Mouse (Mus musculus): Measurements from ENCODE around the gene Svs5. TPM values are rescaled to one million over a fixed set of nuclear protein-coding genes. Genes with fewer than 3 reads are reported as not detected.

Svs5 gene
- total RNA-seq, 1 experiment: not detected

DNA sequence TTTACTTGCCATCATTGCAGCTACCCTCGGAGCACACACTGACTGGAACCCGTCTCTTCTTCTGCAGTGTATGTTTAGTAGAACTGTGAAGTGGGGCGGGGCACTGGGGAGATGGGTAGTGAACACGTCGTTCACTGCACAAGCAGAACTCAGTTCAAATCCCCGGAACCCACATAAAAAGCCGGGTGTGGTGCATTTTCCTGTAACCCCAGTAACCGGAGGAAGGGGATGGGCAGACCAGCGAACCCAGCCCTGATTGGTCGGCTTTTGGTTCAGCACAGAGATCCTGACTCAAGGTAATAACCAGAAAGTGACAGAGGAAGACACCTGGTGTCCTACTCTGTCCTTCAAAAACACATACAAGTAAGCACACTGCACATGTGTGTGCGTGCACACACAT lies 20.8 kb downstream of the Svs5 start:
- Histone ChIP-seq H3K9me3 (ENCODE audit: control insufficient read depth, insufficient read depth, low read depth, low read length) (0 out of 2 replicates have a peak, but pooled peaks cover 1% of the 10 kb centered on the region), H3K36me3 (ENCODE audit: control insufficient read depth, insufficient read depth, low read length, poor library complexity, severe bottlenecking) (no peaks in the 10 kb centered on the region), H3K9ac (ENCODE audit: insufficient read depth, low read depth, low read length, poor library complexity, severe bottlenecking) (no peak overlapping the region), H3K4me1 (ENCODE audit: control insufficient read depth in 2 of 2, insufficient read depth in 2 of 2, low read length in 2 of 2, poor library complexity in 1 of 2) (no peaks in the 10 kb centered on the region), H3K27ac (ENCODE audit: insufficient read depth, low read depth, low read length, poor library complexity, severe bottlenecking) (no peak overlapping the region), H3K4me3 (ENCODE audit: insufficient read depth in 1 of 2, low read depth in 1 of 2, low read length in 2 of 2, poor library complexity in 1 of 2, severe bottlenecking in 1 of 2) (no peak overlapping the region)
- no peak for DNase-seq (ENCODE audit: low read depth, low spot score)
- in situ Hi-C loops (cut with MboI; ENCODE audit: low sequenced_read_pairs in 2 of 2, unreplicated experiment in 2 of 2): no loop called here
- TF ChIP-seq MAFK (IDR thresholded peaks at IDR 0.05; ENCODE audit: insufficient read depth, low read depth, low read length): no peak
- no peak for TF ChIP-seq CHD2 (IDR thresholded peaks at IDR 0.05; ENCODE audit: low read depth, low read length)
- TF ChIP-seq ZC3H11A (IDR thresholded peaks at IDR 0.05; ENCODE audit: borderline replicate concordance, low read depth, low read length): no peak
- no peak for TF ChIP-seq HCFC1 (IDR thresholded peaks at IDR 0.05; ENCODE audit: borderline replicate concordance, insufficient read depth, low read length)
- TF ChIP-seq ZNF384 (IDR thresholded peaks at IDR 0.05; ENCODE audit: low read depth, low read length): no peak

DNA sequence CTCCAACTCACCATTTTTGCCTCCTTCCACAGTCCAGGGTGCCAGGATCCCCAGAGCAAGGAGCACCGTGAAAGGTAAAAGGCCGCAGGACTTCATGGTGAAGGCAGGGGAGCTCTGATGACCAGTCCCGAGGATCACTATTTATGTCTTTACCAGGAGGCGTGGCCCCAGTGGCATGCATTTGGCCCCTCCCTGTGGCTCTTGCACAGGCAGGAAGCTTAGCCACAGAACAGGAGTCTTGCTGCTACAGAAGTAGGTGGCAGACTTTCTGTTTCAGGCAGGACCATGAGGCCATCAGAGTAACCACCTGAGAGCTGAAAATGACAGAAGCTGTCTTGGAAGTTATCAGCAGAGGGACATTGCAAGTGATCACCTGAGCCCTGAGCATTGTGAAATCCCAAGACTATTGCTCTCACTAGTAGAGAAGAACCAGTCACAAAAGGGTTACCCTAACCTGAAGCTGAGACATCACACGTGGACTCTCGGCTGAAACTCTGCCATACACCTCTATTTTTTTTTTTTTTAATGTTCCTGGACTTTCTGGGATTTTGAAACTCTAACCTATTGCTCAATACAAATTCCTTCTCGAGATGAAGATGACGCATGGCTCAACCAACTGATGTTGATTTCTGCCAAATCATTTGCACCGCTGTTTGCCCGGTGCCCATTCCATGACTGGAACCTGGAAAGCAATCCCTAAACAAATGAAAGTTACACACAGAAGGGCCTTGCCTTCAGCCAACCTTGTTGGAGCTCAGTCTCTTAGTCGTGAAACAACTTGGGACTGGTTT lies 23.8 kb downstream of the Svs5 start:
- no peak for DNase-seq (ENCODE audit: low read depth, low spot score)
- Histone ChIP-seq H3K4me1 (ENCODE audit: control insufficient read depth in 2 of 2, insufficient read depth in 2 of 2, low read length in 2 of 2, poor library complexity in 1 of 2) (no peaks in the 10 kb centered on the region), H3K4me3 (ENCODE audit: insufficient read depth in 1 of 2, low read depth in 1 of 2, low read length in 2 of 2, poor library complexity in 1 of 2, severe bottlenecking in 1 of 2) (no peak overlapping the region), H3K9me3 (ENCODE audit: control insufficient read depth, insufficient read depth, low read depth, low read length) (peaks cover 4% of the 10 kb centered on the region; the same call in 1 of the 2 replicates), H3K36me3 (ENCODE audit: control insufficient read depth, insufficient read depth, low read length, poor library complexity, severe bottlenecking) (no peaks in the 10 kb centered on the region), H3K27ac (ENCODE audit: insufficient read depth, low read depth, low read length, poor library complexity, severe bottlenecking) (no peak overlapping the region), H3K9ac (ENCODE audit: insufficient read depth, low read depth, low read length, poor library complexity, severe bottlenecking) (no peak overlapping the region)
- no peak for TF ChIP-seq MAFK (IDR thresholded peaks at IDR 0.05; ENCODE audit: insufficient read depth, low read depth, low read length)
- no peak for TF ChIP-seq CHD2 (IDR thresholded peaks at IDR 0.05; ENCODE audit: low read depth, low read length)
- TF ChIP-seq ZC3H11A (IDR thresholded peaks at IDR 0.05; ENCODE audit: borderline replicate concordance, low read depth, low read length): no peak
- in situ Hi-C loops (cut with MboI; ENCODE audit: low sequenced_read_pairs in 2 of 2, unreplicated experiment in 2 of 2): no loop called here

DNA sequence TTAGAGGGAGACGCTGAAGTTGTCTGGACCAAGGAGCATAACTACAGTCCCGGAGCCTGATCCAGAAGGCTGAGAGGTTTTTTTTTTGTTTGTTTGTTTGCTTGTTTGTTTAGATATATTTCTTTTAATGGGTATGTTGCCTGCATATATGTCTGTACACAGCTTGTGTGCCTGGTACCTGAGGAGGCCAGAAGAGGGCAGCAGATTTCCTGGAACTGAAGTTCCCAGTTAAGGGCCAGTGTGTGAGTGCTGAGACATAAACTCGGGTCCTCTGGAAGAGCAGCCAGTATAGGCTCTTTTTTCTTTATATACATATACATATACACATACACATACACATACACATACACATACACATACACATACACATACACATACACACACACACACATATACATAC lies 25.8 kb downstream of the Svs5 start:
- Histone ChIP-seq H3K4me1 (ENCODE audit: control insufficient read depth in 2 of 2, insufficient read depth in 2 of 2, low read length in 2 of 2, poor library complexity in 1 of 2) (no peaks in the 10 kb centered on the region), H3K27ac (ENCODE audit: insufficient read depth, low read depth, low read length, poor library complexity, severe bottlenecking) (no peak overlapping the region), H3K9ac (ENCODE audit: insufficient read depth, low read depth, low read length, poor library complexity, severe bottlenecking) (no peak overlapping the region), H3K4me3 (ENCODE audit: insufficient read depth in 1 of 2, low read depth in 1 of 2, low read length in 2 of 2, poor library complexity in 1 of 2, severe bottlenecking in 1 of 2) (no peak overlapping the region), H3K9me3 (ENCODE audit: control insufficient read depth, insufficient read depth, low read depth, low read length) (peaks cover 8% of the 10 kb centered on the region; the same call in 1 of the 2 replicates), H3K36me3 (ENCODE audit: control insufficient read depth, insufficient read depth, low read length, poor library complexity, severe bottlenecking) (no peaks in the 10 kb centered on the region)
- in situ Hi-C loops (cut with MboI; ENCODE audit: low sequenced_read_pairs in 2 of 2, unreplicated experiment in 2 of 2): no loop called here
- DNase-seq (ENCODE audit: low read depth, low spot score): no peak
- TF ChIP-seq ZC3H11A (IDR thresholded peaks at IDR 0.05; ENCODE audit: borderline replicate concordance, low read depth, low read length) (no peak), MAFK (IDR thresholded peaks at IDR 0.05; ENCODE audit: insufficient read depth, low read depth, low read length) (no peak), HCFC1 (IDR thresholded peaks at IDR 0.05; ENCODE audit: borderline replicate concordance, insufficient read depth, low read length) (no peak), CHD2 (IDR thresholded peaks at IDR 0.05; ENCODE audit: low read depth, low read length) (no peak), ZNF384 (IDR thresholded peaks at IDR 0.05; ENCODE audit: low read depth, low read length) (no peak)

DNA sequence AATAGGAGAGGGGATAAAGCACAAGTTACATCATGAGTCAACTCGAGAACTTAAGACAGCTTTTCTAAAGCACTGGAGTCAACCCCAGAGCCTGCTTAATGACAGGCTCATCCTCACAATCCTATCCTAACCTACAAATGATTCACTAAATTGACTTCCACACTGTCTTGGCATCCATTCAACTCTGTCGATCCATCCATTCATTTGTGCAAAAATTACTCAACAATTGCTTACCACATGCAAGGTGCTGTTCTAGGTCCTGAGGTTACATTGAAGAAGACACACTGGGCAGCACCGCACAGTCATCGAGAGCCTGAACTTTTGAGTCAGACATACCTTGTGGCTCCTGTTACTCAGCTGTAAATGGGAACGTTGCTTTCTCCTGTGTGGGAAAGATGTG lies 26.5 kb downstream of the Svs5 start:
- in situ Hi-C loops (cut with MboI; ENCODE audit: low sequenced_read_pairs in 2 of 2, unreplicated experiment in 2 of 2): no loop called here
- Histone ChIP-seq H3K36me3 (ENCODE audit: control insufficient read depth, insufficient read depth, low read length, poor library complexity, severe bottlenecking) (no peaks in the 10 kb centered on the region), H3K9me3 (ENCODE audit: control insufficient read depth, insufficient read depth, low read depth, low read length) (peaks cover 8% of the 10 kb centered on the region; the same call in 1 of the 2 replicates), H3K4me3 (ENCODE audit: insufficient read depth in 1 of 2, low read depth in 1 of 2, low read length in 2 of 2, poor library complexity in 1 of 2, severe bottlenecking in 1 of 2) (no peak overlapping the region), H3K9ac (ENCODE audit: insufficient read depth, low read depth, low read length, poor library complexity, severe bottlenecking) (no peak overlapping the region), H3K27ac (ENCODE audit: insufficient read depth, low read depth, low read length, poor library complexity, severe bottlenecking) (no peak overlapping the region), H3K4me1 (ENCODE audit: control insufficient read depth in 2 of 2, insufficient read depth in 2 of 2, low read length in 2 of 2, poor library complexity in 1 of 2) (no peaks in the 10 kb centered on the region)
- no peak for DNase-seq (ENCODE audit: low read depth, low spot score)
- TF ChIP-seq ZNF384 (IDR thresholded peaks at IDR 0.05; ENCODE audit: low read depth, low read length): no peak
- TF ChIP-seq MAFK (IDR thresholded peaks at IDR 0.05; ENCODE audit: insufficient read depth, low read depth, low read length): no peak
- no peak for TF ChIP-seq HCFC1 (IDR thresholded peaks at IDR 0.05; ENCODE audit: borderline replicate concordance, insufficient read depth, low read length)
- no peak for TF ChIP-seq ZC3H11A (IDR thresholded peaks at IDR 0.05; ENCODE audit: borderline replicate concordance, low read depth, low read length)
- no peak for TF ChIP-seq CHD2 (IDR thresholded peaks at IDR 0.05; ENCODE audit: low read depth, low read length)

Data from ES-E14 (cell line).